Mouse (Mus musculus) heart, embryonic 11.5 days (tissue): ENCODE results near the gene Ceacam15. TPM values are rescaled to one million over a fixed set of nuclear protein-coding genes. Genes with fewer than 3 reads are reported as not detected.
"Not testable (repeated sequence)": the region's sequence is repeated elsewhere in the genome, so short reads cannot be mapped to it uniquely, and the experiment has no call there.

Experiments used
- ATAC-seq: fragments of 200-750 bp; cut with Nextera tagmentation; replicated peaks from 2 replicates; pipeline ENCODE4 v1.8.0; 2017; ENCODE audit warnings: moderate library complexity; ENCODE audit not compliant: insufficient number of reproducible peaks, low FRiP score, low TSS enrichment
- H3K27ac ChIP-seq: fragments of 300-500 bp; sonication (generic); 2 replicates; pipeline ENCODE4 v1.5.1; 2014; ENCODE audit warnings: mild to moderate bottlenecking, low read depth, low read length
- H3K27me3 ChIP-seq: fragments of 300-500 bp; sonication (generic); 2 replicates; pipeline ENCODE4 v1.6.1; 2014; ENCODE audit warnings: mild to moderate bottlenecking, low read length, mixed read lengths; ENCODE audit not compliant: control insufficient read depth, insufficient read depth
- H3K36me3 ChIP-seq: fragments of 300-500 bp; sonication (generic); 2 replicates; pipeline ENCODE4 v1.6.1; 2014; ENCODE audit warnings: mild to moderate bottlenecking, low read length, moderate library complexity, mixed read lengths; ENCODE audit not compliant: control insufficient read depth, insufficient read depth
- H3K4me1 ChIP-seq: fragments of 300-500 bp; sonication (generic); 2 replicates; pipeline ENCODE4 v1.6.1; 2014; ENCODE audit warnings: low read length; ENCODE audit not compliant: control insufficient read depth, insufficient read depth
- H3K4me2 ChIP-seq: fragments of 300-500 bp; sonication (generic); 2 replicates; pipeline ENCODE4 v1.6.1; 2014; ENCODE audit warnings: mild to moderate bottlenecking, moderate library complexity
- H3K4me3 ChIP-seq: fragments of 300-500 bp; sonication (generic); 2 replicates; pipeline ENCODE4 v1.5.1; 2014; ENCODE audit warnings: low read depth, low read length
- H3K9ac ChIP-seq: fragments of 300-500 bp; sonication (generic); 2 replicates; pipeline ENCODE4 v1.6.1; 2014; ENCODE audit warnings: mild to moderate bottlenecking, low read depth, low read length, moderate library complexity
- H3K9me3 ChIP-seq: fragments of 300-500 bp; sonication (generic); replicated peaks from 2 replicates; pipeline ENCODE4 v1.6.1; 2016; ENCODE audit warnings: low read length; ENCODE audit not compliant: control insufficient read depth
- WGBS: fragments of 180-500 bp; shearing (Covaris S2); extraction: QIAGEN DNeasy Blood & Tissue Kit; methylation state at CpG from one replicate; pipeline ENCODE4 v1.1.7; 2014; ENCODE audit not compliant: insufficient replicate concordance; 5-methylcytosine and 5-hydroxymethylcytosine counted together
- polyA plus RNA-seq: library from polyadenylated mRNA; unstranded; fragments of >200 nt; fragmentation: Nextera tagmentation; extraction: Ambion mirVana; gene quantifications from 2 replicates; pipeline ENCODE4 v1.2.1, GENCODE M21; 2014

The Ceacam15 gene
- 0.11 and 0.21 TPM in 2 replicates for polyA plus RNA-seq

GRCm38 (mm10) chr7:16675605-16676004 is at the start of gene Ceacam15:
Gene Ceacam15 (minus strand): TSS chr7:16675705.
- 0 out of 2 replicates have a peak within 1 kb of the TSS, but pooled peaks have one; percentile 82 for H3K27ac ChIP-seq
- H3K9ac ChIP-seq, result no peak within 1 kb of the TSS
- no peaks in the 10 kb centered on the region for H3K9me3 ChIP-seq
- WGBS, result 40% methylated on average over 1 of the region's 1 CpGs
- peaks cover 11% of the 10 kb centered on the region for H3K4me1 ChIP-seq
- H3K36me3 ChIP-seq, result no peaks in the 10 kb centered on the region
- H3K27me3 ChIP-seq, result no peaks in the 10 kb centered on the region
- no peak within 1 kb of the TSS for H3K4me3 ChIP-seq
- no peak for ATAC-seq
- no peak within 1 kb of the TSS for H3K4me2 ChIP-seq

GRCm38 (mm10) chr7:16722490-16722889 is 47.0 kb upstream of the Ceacam15 start:
- not testable (repeated sequence) for H3K27me3 ChIP-seq, H3K27ac ChIP-seq, H3K4me2 ChIP-seq, H3K36me3 ChIP-seq, H3K4me3 ChIP-seq, H3K4me1 ChIP-seq, ATAC-seq, H3K9me3 ChIP-seq, H3K9ac ChIP-seq
- 53% methylated on average over 3 of the region's 3 CpGs for WGBS

GRCm38 (mm10) chr7:16721629-16722028 is 46.1 kb upstream of the Ceacam15 start, which contains the start of gene Ceacam9:
Gene Ceacam9 (plus strand): TSS chr7:16721929.
- Histone ChIP-seq H3K4me1 (no peaks in the 10 kb centered on the region), H3K36me3 (no peaks in the 10 kb centered on the region), H3K4me3 (no peak within 1 kb of the TSS), H3K27me3 (no peaks in the 10 kb centered on the region), H3K9ac (no peak within 1 kb of the TSS), H3K9me3 (no peaks in the 10 kb centered on the region), H3K27ac (no peak within 1 kb of the TSS), H3K4me2 (no peak within 1 kb of the TSS)
- no peak for ATAC-seq
- WGBS, result 72% methylated on average over 2 of the region's 2 CpGs

- H3K4me2 ChIP-seq, H3K27ac ChIP-seq, ATAC-seq, H3K9me3 ChIP-seq, H3K4me3 ChIP-seq, H3K4me1 ChIP-seq, H3K36me3 ChIP-seq, H3K27me3 ChIP-seq: not testable (repeated sequence)
- 0 out of 2 replicates have a peak overlapping the region, but pooled peaks have one; percentile 28 for H3K9ac ChIP-seq
- 33% methylated on average over 8 of the region's 8 CpGs for WGBS
These were observed 41.1 kb upstream of the Ceacam15 start for GRCm38 (mm10) chr7:16716456-16717152.

- 67% methylated on average over 13 of the region's 13 CpGs for WGBS
- Histone ChIP-seq H3K36me3 (no peaks in the 10 kb centered on the region), H3K9ac (no peak overlapping the region), H3K27ac (no peak overlapping the region), H3K9me3 (no peaks in the 10 kb centered on the region), H3K4me3 (no peak overlapping the region), H3K4me2 (no peak overlapping the region), H3K27me3 (no peaks in the 10 kb centered on the region), H3K4me1 (peaks cover 3% of the 10 kb centered on the region)
- no peak for ATAC-seq
These were observed 37.3 kb upstream of the Ceacam15 start for GRCm38 (mm10) chr7:16712633-16713415.

GRCm38 (mm10) chr7:16710604-16711003 is 35.1 kb upstream of the Ceacam15 start:
- Histone ChIP-seq H3K4me2 (no peak overlapping the region), H3K4me3 (no peak overlapping the region), H3K4me1 (peaks cover 10% of the 10 kb centered on the region), H3K27ac (no peak overlapping the region), H3K9me3 (no peaks in the 10 kb centered on the region), H3K27me3 (no peaks in the 10 kb centered on the region), H3K9ac (no peak overlapping the region), H3K36me3 (no peaks in the 10 kb centered on the region)
- 71% methylated on average over 5 of the region's 5 CpGs for WGBS
- no peak for ATAC-seq

- H3K4me1 ChIP-seq, result peaks cover 10% of the 10 kb centered on the region
- H3K27me3 ChIP-seq, result no peaks in the 10 kb centered on the region
- no peaks in the 10 kb centered on the region for H3K9me3 ChIP-seq
- H3K36me3 ChIP-seq, result no peaks in the 10 kb centered on the region
- H3K4me2 ChIP-seq, result peak overlapping the region; percentile 43
- H3K9ac ChIP-seq, result no peak overlapping the region
- ATAC-seq, result peak; percentile 49; the same call in 1 of the 2 replicates
- WGBS, result 6% methylated on average over 9 of the region's 9 CpGs
- H3K4me3 ChIP-seq, result no peak overlapping the region
- H3K27ac ChIP-seq, result no peak overlapping the region
These were observed 32.7 kb upstream of the Ceacam15 start for GRCm38 (mm10) chr7:16708244-16708643.

- Histone ChIP-seq H3K27ac (peak overlapping the region; percentile 48), H3K4me1 (peaks cover 10% of the 10 kb centered on the region), H3K4me2 (peak overlapping the region; percentile 3; the same call in 1 of the 2 replicates), H3K9ac (no peak overlapping the region), H3K36me3 (no peaks in the 10 kb centered on the region), H3K4me3 (no peak overlapping the region), H3K9me3 (no peaks in the 10 kb centered on the region), H3K27me3 (no peaks in the 10 kb centered on the region)
- 0 out of 2 replicates have a peak, but pooled peaks have one; percentile 49 for ATAC-seq
- 27% methylated on average over 9 of the region's 9 CpGs for WGBS
These were observed 30.9 kb upstream of the Ceacam15 start for GRCm38 (mm10) chr7:16706385-16706784.
